Mouse (Mus musculus): Measurements from ENCODE around the gene Gm17651. TPM values are rescaled to one million over a fixed set of nuclear protein-coding genes. Genes with fewer than 3 reads are reported as not detected.
A peak's percentile ranks its signal among the peaks of the same experiment; 100 is the strongest.

Gene Gm17651
- polyA plus RNA-seq, 1 experiment from 2014 or later: not detected

DNA sequence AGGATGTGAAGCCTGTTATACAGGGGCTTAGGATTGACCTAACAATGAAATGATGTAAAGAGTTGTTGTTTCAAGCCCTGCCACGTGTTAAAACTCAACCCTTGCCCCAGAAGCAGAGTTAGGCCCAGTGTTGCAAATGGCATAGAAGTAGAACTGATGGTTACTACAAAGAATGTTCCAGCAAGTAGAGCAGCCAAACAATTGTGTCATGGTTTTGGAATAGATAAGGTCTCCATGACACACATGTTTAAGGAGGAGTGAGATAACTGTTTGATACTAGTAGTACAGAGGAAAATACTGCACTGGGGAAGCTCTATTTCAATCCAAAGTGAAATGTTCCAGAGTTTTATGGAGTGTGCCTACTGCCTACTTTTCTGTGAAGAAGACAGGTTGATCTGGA is 26.0 kb downstream of the Gm17651 start:
- H3K9me3 ChIP-seq (replicated peaks; ENCODE audit: control insufficient read depth, low read length): no peaks in the 10 kb centered on the region
- no peak overlapping the region for H3K9ac ChIP-seq (ENCODE audit: low read length)
- no peaks in the 10 kb centered on the region for H3K36me3 ChIP-seq (ENCODE audit: control insufficient read depth, insufficient read depth)
- ATAC-seq (replicated peaks; ENCODE audit: extremely low read depth, insufficient read depth, low FRiP score): no peak
- H3K27ac ChIP-seq (ENCODE audit: low read length): no peak overlapping the region
- peaks cover 15% of the 10 kb centered on the region; the same call in 1 of the 2 replicates for H3K4me1 ChIP-seq (ENCODE audit: control insufficient read depth, insufficient read depth, low read length)
- H3K4me2 ChIP-seq (ENCODE audit: low read depth, low read length): no peak overlapping the region
- 32% methylated on average over 1 of the region's 1 CpGs for WGBS
- H3K27me3 ChIP-seq (ENCODE audit: control insufficient read depth, insufficient read depth, low read length): no peaks in the 10 kb centered on the region
- H3K4me3 ChIP-seq (ENCODE audit: low read length): no peak overlapping the region

GRCm38 (mm10) chr3:97642001-97642400 is 32.5 kb downstream of the Gm17651 start:
- ATAC-seq (replicated peaks; ENCODE audit: extremely low read depth, insufficient read depth, low FRiP score): no peak
- no peaks in the 10 kb centered on the region for H3K27me3 ChIP-seq (ENCODE audit: control insufficient read depth, insufficient read depth, low read length)
- no peak overlapping the region for H3K4me2 ChIP-seq (ENCODE audit: low read depth, low read length)
- H3K27ac ChIP-seq (ENCODE audit: low read length): no peak overlapping the region
- no peaks in the 10 kb centered on the region for H3K9me3 ChIP-seq (replicated peaks; ENCODE audit: control insufficient read depth, low read length)
- H3K36me3 ChIP-seq (ENCODE audit: control insufficient read depth, insufficient read depth): no peaks in the 10 kb centered on the region
- H3K4me1 ChIP-seq (ENCODE audit: control insufficient read depth, insufficient read depth, low read length): no peaks in the 10 kb centered on the region
- no peak overlapping the region for H3K4me3 ChIP-seq (ENCODE audit: low read length)
- 70% methylated on average over 9 of the region's 9 CpGs for WGBS
- H3K9ac ChIP-seq (ENCODE audit: low read length): no peak overlapping the region

DNA sequence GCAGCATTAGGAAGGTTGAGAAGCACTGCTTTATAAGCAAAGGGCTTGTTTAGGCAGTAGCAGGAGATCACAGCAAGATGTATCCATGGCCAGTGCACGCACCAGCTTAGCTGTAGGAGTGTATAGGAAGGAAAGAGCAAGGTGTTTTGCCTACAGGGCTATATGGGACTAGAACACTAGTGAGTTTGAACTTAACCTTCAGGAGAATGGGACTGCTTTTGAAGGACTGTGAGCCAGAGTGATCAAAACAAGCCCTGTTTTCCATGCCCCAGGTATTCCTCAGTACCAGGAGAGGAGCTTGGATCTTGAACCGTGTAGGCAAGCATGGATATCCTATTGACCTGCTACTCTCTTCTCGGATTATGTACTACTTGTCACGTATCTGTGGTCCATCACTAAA is 33.1 kb downstream of the Gm17651 start:
- H3K4me2 ChIP-seq (ENCODE audit: low read depth, low read length): no peak overlapping the region
- ATAC-seq (replicated peaks; ENCODE audit: extremely low read depth, insufficient read depth, low FRiP score): no peak
- no peaks in the 10 kb centered on the region for H3K36me3 ChIP-seq (ENCODE audit: control insufficient read depth, insufficient read depth)
- H3K27me3 ChIP-seq (ENCODE audit: control insufficient read depth, insufficient read depth, low read length): no peaks in the 10 kb centered on the region
- H3K4me3 ChIP-seq (ENCODE audit: low read length): no peak overlapping the region
- 92% methylated on average over 4 of the region's 4 CpGs for WGBS
- no peaks in the 10 kb centered on the region for H3K9me3 ChIP-seq (replicated peaks; ENCODE audit: control insufficient read depth, low read length)
- no peaks in the 10 kb centered on the region for H3K4me1 ChIP-seq (ENCODE audit: control insufficient read depth, insufficient read depth, low read length)
- no peak overlapping the region for H3K27ac ChIP-seq (ENCODE audit: low read length)
- H3K9ac ChIP-seq (ENCODE audit: low read length): no peak overlapping the region

- peak; percentile 49 for ATAC-seq (replicated peaks; ENCODE audit: extremely low read depth, insufficient read depth, low FRiP score)
- 32% methylated on average over 3 of the region's 3 CpGs for WGBS
- Histone ChIP-seq H3K4me2 (ENCODE audit: low read depth, low read length) (peak overlapping the region; percentile 3; the same call in 1 of the 2 replicates), H3K36me3 (ENCODE audit: control insufficient read depth, insufficient read depth) (no peaks in the 10 kb centered on the region), H3K4me1 (ENCODE audit: control insufficient read depth, insufficient read depth, low read length) (peaks cover 10% of the 10 kb centered on the region; the same call in 1 of the 2 replicates), H3K9me3 (replicated peaks; ENCODE audit: control insufficient read depth, low read length) (no peaks in the 10 kb centered on the region), H3K9ac (ENCODE audit: low read length) (no peak overlapping the region), H3K27ac (ENCODE audit: low read length) (0 out of 2 replicates have a peak overlapping the region, but pooled peaks have one; percentile 24), H3K27me3 (ENCODE audit: control insufficient read depth, insufficient read depth, low read length) (no peaks in the 10 kb centered on the region), H3K4me3 (ENCODE audit: low read length) (no peak overlapping the region)
These were observed 40.2 kb downstream of the Gm17651 start for GRCm38 (mm10) chr3:97634288-97634761.

DNA sequence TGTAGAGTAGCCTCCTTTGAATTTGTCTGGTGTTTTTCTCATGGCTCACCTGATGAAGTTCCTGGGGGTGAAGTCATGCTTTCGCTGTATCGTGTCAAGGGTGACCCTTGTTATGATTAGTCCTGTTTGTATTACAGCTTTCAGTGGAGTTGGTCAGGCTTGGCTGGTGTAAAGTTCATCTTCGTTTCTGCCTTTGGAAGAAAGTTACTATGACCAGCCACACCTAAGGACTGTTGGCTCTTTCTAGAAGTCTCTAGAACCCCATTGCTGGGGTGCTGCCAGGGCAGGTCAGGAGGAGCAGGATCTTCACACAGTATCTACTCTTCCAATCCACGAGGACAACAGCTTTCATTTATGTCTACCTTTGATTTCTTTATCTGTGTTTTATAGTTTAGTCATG is 41.0 kb downstream of the Gm17651 start:
- Histone ChIP-seq H3K36me3 (ENCODE audit: control insufficient read depth, insufficient read depth) (no peaks in the 10 kb centered on the region), H3K27ac (ENCODE audit: low read length) (no peak overlapping the region), H3K4me3 (ENCODE audit: low read length) (no peak overlapping the region), H3K4me1 (ENCODE audit: control insufficient read depth, insufficient read depth, low read length) (peaks cover 10% of the 10 kb centered on the region; the same call in 1 of the 2 replicates), H3K27me3 (ENCODE audit: control insufficient read depth, insufficient read depth, low read length) (no peaks in the 10 kb centered on the region), H3K9me3 (replicated peaks; ENCODE audit: control insufficient read depth, low read length) (no peaks in the 10 kb centered on the region), H3K4me2 (ENCODE audit: low read depth, low read length) (no peak overlapping the region), H3K9ac (ENCODE audit: low read length) (no peak overlapping the region)
- WGBS: 77% methylated on average over 4 of the region's 4 CpGs
- ATAC-seq (replicated peaks; ENCODE audit: extremely low read depth, insufficient read depth, low FRiP score): no peak

DNA sequence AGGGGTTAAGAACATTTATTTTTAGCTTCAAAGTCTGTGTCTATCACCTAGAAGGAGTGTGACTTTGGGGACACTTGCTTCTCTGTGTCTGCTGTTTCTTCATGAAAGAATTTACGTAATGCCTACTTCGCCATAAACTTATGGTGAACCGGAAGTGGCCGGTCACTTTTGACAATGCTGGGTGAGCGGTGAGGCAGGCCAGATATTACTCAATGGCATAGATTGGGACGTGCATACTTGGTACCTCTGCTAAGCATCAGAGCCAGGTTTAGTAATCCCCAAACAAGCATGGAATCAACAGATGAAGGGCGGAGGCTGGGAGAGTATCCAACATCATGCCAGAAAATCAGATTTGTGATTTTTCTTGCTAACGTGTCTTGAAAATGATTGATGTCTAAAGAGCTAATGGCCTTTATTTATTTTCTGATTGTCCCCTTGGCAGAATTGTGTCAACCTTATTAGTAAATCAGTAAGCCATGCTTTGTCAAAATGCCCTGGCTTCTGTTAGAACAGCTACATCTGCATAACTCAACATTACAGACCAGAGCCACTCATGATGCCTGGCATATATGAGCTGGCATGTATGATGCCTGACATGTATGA is 43.1 kb downstream of the Gm17651 start:
- Histone ChIP-seq H3K4me2 (ENCODE audit: low read depth, low read length) (no peak overlapping the region), H3K27me3 (ENCODE audit: control insufficient read depth, insufficient read depth, low read length) (no peaks in the 10 kb centered on the region), H3K36me3 (ENCODE audit: control insufficient read depth, insufficient read depth) (no peaks in the 10 kb centered on the region), H3K4me1 (ENCODE audit: control insufficient read depth, insufficient read depth, low read length) (peaks cover 14% of the 10 kb centered on the region), H3K4me3 (ENCODE audit: low read length) (no peak overlapping the region), H3K9ac (ENCODE audit: low read length) (no peak overlapping the region), H3K27ac (ENCODE audit: low read length) (no peak overlapping the region), H3K9me3 (replicated peaks; ENCODE audit: control insufficient read depth, low read length) (no peaks in the 10 kb centered on the region)
- ATAC-seq (replicated peaks; ENCODE audit: extremely low read depth, insufficient read depth, low FRiP score): no peak
- 59% methylated on average over 8 of the region's 8 CpGs for WGBS

GRCm38 (mm10) chr3:97630746-97631145 is 43.7 kb downstream of the Gm17651 start:
- no peak overlapping the region for H3K4me3 ChIP-seq (ENCODE audit: low read length)
- H3K27ac ChIP-seq (ENCODE audit: low read length): no peak overlapping the region
- peaks cover 14% of the 10 kb centered on the region for H3K4me1 ChIP-seq (ENCODE audit: control insufficient read depth, insufficient read depth, low read length)
- H3K9ac ChIP-seq (ENCODE audit: low read length): no peak overlapping the region
- WGBS: 87% methylated on average over 4 of the region's 4 CpGs
- H3K9me3 ChIP-seq (replicated peaks; ENCODE audit: control insufficient read depth, low read length): no peaks in the 10 kb centered on the region
- no peak for ATAC-seq (replicated peaks; ENCODE audit: extremely low read depth, insufficient read depth, low FRiP score)
- no peaks in the 10 kb centered on the region for H3K36me3 ChIP-seq (ENCODE audit: control insufficient read depth, insufficient read depth)
- no peaks in the 10 kb centered on the region for H3K27me3 ChIP-seq (ENCODE audit: control insufficient read depth, insufficient read depth, low read length)
- H3K4me2 ChIP-seq (ENCODE audit: low read depth, low read length): no peak overlapping the region

DNA sequence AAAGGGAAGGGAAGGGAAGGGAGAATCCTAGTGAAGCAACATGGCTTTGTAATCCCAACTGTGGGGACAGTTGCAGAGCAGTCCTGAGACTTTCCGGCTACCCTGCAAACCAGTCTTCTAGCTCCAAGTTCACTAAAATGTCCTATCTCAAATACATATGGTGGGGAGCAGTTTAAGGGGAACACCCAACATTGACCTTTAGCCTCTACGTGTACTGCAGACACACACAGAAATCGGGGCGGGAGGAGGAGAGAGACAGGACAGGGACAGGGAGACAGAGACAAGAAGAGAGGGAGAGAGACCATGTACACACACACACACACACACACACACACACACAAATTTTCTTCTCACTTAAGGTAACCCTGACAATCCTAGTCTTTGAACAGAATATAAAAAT is 44.6 kb downstream of the Gm17651 start:
- H3K27ac ChIP-seq (ENCODE audit: low read length): no peak overlapping the region
- no peaks in the 10 kb centered on the region for H3K27me3 ChIP-seq (ENCODE audit: control insufficient read depth, insufficient read depth, low read length)
- no peaks in the 10 kb centered on the region for H3K9me3 ChIP-seq (replicated peaks; ENCODE audit: control insufficient read depth, low read length)
- no peak overlapping the region for H3K9ac ChIP-seq (ENCODE audit: low read length)
- H3K4me2 ChIP-seq (ENCODE audit: low read depth, low read length): no peak overlapping the region
- H3K4me3 ChIP-seq (ENCODE audit: low read length): no peak overlapping the region
- no peak for ATAC-seq (replicated peaks; ENCODE audit: extremely low read depth, insufficient read depth, low FRiP score)
- 80% methylated on average over 4 of the region's 4 CpGs for WGBS
- H3K36me3 ChIP-seq (ENCODE audit: control insufficient read depth, insufficient read depth): no peaks in the 10 kb centered on the region
- H3K4me1 ChIP-seq (ENCODE audit: control insufficient read depth, insufficient read depth, low read length): peaks cover 14% of the 10 kb centered on the region

GRCm38 (mm10) chr3:97628391-97629001 is 46.0 kb downstream of the Gm17651 start, which contains the start of gene Fmo5:
Gene Fmo5 (plus strand): TSS chr3:97628804.
- peak; percentile 97 for ATAC-seq (replicated peaks; ENCODE audit: extremely low read depth, insufficient read depth, low FRiP score)
- peak within 1 kb of the TSS; percentile 53 for H3K27ac ChIP-seq (ENCODE audit: low read length)
- WGBS: 3% methylated on average over 18 of the region's 18 CpGs
- H3K27me3 ChIP-seq (ENCODE audit: control insufficient read depth, insufficient read depth, low read length): no peaks in the 10 kb centered on the region
- H3K36me3 ChIP-seq (ENCODE audit: control insufficient read depth, insufficient read depth): no peaks in the 10 kb centered on the region
- peak within 1 kb of the TSS; percentile 77 for H3K4me2 ChIP-seq (ENCODE audit: low read depth, low read length)
- peaks cover 4% of the 10 kb centered on the region; the same call in 1 of the 2 replicates for H3K4me1 ChIP-seq (ENCODE audit: control insufficient read depth, insufficient read depth, low read length)
- H3K4me3 ChIP-seq (ENCODE audit: low read length): peak within 1 kb of the TSS; percentile 69
- H3K9me3 ChIP-seq (replicated peaks; ENCODE audit: control insufficient read depth, low read length): no peaks in the 10 kb centered on the region
- H3K9ac ChIP-seq (ENCODE audit: low read length): peak within 1 kb of the TSS; percentile 77

Measured in heart, embryonic 16.5 days (tissue).